Mouse (Mus musculus) cerebellum, adult 2 months (tissue): Measurements from ENCODE around the gene Brip1.

ENCODE experiments used
- CTCF ChIP-seq: fragments of 200-500 bp; IDR thresholded peaks from 2 replicates; pipeline ENCODE4 v1.5.1; 2011; ENCODE audit warnings: low read depth, mild to moderate bottlenecking, control low read depth, low read length, moderate library complexity, borderline replicate concordance; ENCODE audit not compliant: insufficient read depth
- POLR2A ChIP-seq: fragments of 200-500 bp; IDR thresholded peaks from 2 replicates; pipeline ENCODE4 v1.6.1; 2011; ENCODE audit warnings: low read length, control low read depth, borderline replicate concordance; ENCODE audit not compliant: insufficient read depth

- TF ChIP-seq CTCF (no peak), POLR2A (no peak)
These were observed 173.0 kb downstream of the Brip1 start for GRCm38 (mm10) chr11:86028034-86028433.
